Mouse (Mus musculus) cerebellum, postnatal 36 days (tissue): ENCODE results near the gene Camk1d.
"Not testable (repeated sequence)": the region's sequence is repeated elsewhere in the genome, so short reads cannot be mapped to it uniquely, and the experiment has no call there.

ENCODE experiments used
- DNase-seq, 2 experiments: peaks; one replicate each; pipeline ENCODE4 v3.0.0; 2021 to 2022; ENCODE audit warnings: mixed read lengths in 2 of 2

Gene Camk1d

GRCm38 (mm10) chr2:5392470-5392869, 321.8 kb downstream of the Camk1d start:
- no peak for DNase-seq

DNA sequence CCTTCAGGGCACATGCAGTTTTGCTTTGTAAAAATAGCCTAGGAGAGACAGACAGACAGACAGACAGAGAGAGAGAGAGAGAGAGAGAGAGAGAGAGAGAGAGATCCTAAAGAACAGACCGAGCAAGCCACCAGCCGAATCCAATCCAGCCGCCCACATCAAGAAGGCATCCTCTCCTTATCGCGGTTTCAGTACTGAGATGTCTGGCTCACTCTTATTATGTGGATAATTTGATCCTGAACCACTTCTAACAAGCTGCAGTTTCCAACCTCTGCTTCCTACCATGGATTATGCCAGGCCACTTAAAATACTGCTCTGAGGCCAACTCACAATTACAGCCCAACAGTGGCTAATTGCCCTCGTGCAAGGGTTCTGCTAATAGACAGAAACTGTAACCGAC, 325.9 kb downstream of the Camk1d start:
- no peak for DNase-seq

DNA sequence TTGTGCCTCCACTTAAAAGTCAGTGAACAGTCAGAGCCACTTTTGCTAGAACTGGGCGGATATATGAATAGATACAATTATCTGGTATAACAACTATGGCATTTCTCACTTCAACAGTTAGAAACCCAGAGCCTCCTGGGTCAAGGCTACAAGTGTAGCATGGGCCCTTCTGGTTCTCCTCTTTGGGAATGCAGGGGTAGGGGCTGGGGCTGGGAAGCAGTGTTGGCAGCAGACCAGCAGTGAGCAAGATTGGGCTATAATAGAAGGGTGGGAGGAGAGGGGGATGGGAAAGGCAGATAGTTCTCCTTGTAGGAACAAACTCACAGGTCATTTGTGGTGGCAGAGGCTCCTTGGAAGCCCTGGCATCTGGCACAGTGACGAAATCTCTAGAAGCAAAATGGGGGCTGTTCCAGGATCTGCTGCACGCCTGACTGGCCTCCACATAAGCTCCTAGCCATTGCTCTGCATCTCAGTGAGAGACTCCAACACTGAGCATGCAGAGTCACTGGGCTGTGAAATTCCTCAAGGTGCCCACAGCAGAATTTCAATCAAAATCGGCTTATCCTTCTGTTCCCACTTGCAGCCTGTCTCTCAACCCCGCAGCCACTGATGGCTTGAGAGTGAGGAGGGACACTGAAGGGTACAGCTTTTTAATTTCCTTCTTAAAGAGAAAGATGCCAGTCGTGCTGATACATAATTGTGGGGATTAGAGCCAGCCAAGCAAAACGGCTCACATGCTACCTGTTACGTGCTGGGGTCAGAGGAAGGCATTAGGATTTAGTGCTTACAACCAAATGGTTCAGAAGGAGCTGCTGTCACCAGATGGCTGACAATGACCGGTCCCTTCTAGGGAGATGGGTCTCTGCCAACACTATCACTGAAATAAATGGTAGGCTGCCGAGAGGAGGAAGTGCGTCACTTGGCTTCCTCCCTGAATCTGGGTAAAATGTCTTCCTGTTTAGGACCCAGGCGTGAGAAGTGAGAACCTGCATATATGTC, 332.3 kb downstream of the Camk1d start:
- DNase-seq = peak; percentile 28 to 35

GRCm38 (mm10) chr2:5380973-5381372, 333.3 kb downstream of the Camk1d start:
- DNase-seq = no peak

GRCm38 (mm10) chr2:5378922-5379321, 335.4 kb downstream of the Camk1d start:
- not testable (repeated sequence) for DNase-seq

- no peak for DNase-seq
Observed at GRCm38 (mm10) chr2:5378066-5378672, 336.1 kb downstream of the Camk1d start.

- DNase-seq = no peak
Observed at GRCm38 (mm10) chr2:5372886-5373429, 341.4 kb downstream of the Camk1d start.

GRCm38 (mm10) chr2:5371316-5371715, 343.0 kb downstream of the Camk1d start:
- DNase-seq = peak; percentile 43 to 47

GRCm38 (mm10) chr2:5370591-5370990, 343.7 kb downstream of the Camk1d start:
- DNase-seq = peak; percentile 38 to 45

DNA sequence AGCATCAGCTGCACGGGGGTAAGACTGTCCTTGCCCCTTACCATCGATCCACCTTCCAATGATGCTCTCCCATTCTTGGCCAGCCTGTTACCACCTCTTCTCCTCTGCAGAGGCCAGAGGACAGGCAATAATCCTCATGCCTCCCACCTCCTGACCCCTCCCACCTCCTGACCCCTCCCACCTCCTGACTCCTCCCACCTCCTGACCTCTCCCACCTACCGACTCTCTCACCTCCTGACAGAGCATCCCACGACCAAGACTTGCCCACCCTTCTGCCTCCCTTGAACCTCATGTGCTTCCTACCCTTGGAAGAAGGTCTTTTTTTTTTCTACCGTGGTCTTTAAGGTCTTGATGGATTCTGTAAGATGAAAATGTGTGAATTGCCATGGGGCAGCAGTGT, 350.5 kb downstream of the Camk1d start:
- no peak for DNase-seq

- no peak for DNase-seq
Observed at GRCm38 (mm10) chr2:5358049-5358448, 356.3 kb downstream of the Camk1d start.

DNA sequence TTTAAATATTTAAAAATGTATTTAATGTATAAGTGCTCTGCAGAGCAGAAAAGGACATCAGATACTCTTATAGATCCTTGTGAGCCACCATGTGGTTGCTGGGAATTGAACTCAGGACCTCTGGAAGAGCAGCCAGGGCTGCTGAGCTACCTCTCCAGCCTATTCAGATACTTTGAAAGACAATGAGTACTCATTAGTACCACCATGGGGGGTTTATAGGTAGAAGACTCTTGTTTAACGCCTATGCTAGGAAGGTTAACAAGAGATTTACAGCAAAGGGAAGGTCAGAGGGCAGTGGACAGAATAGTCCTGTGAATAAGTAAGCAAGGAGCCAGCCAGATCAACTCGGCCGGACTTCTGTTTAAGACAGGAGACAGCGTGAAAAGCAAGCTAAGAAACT, 357.3 kb downstream of the Camk1d start:
- no peak for DNase-seq

DNA sequence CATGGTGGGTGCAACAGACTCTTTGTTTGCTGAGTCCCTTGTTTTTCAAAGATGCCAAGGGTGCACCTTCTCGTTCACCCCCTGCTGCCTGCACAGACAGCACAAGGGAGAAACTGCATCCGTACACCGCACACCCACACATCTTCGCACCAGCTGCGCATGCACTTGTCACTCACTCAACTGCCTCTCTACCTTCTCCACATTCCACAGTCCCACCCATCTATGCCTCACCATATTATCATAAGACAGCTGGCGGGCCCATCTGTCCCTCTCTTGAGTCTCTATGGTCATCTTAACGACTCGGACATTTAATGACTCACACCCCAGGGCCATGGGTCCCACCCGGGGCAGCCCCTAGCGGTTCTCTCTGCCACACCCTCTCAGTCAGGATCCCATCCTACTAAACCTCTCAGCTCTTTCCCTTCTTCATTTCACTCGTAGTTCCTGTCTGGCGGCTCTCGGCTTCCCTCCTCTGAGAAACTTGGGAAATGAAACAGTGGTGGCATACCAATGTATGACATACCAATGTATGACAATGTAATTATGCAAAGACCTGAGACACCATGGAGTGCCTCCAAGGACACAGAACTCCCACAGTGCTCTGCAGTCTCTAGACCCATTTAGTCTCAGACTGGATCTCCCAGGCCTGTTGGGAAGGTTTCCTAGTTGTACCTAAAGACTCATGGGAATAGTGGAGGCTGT, 361.3 kb downstream of the Camk1d start:
- DNase-seq = no peak

DNA sequence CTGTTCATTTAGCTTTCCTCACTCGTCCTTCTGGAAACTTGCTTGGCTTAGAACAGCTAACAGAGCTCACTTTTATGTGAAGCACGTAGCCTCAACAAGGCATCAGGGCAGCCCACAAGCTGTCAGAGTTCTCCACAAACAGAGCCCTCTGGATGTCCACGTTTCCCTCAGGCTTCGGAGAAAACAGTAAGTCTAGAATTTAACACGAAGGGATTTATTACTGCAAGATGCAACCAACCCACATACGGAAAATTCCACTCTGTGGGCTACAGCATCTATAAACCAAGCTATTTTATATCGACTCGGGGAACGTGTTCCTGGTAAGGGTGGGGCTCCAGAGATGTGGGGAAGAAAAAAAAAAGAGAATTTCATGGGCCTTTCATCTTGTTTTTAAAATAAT, 369.0 kb downstream of the Camk1d start:
- no peak for DNase-seq

GRCm38 (mm10) chr2:5327533-5328250, 386.6 kb downstream of the Camk1d start:
- DNase-seq = no peak

DNA sequence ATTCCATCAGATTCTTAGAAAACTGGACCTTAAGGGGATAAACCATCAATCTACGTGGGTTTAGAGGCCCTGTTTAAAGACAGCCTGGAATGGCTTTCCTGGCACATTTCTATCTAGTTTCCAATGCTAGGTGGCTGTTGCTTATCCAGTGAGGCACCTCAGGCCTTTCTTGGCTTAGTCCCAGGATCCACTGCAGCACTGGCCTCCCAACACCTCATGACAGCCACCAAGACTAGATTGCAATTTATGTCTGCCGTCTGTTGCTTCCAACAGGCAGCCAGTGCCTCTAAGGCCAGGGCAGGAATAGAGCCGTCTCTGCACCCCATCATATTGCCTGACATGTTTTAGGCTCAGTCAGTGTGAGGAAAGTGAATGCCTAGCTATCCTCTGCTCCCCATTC, 389.5 kb downstream of the Camk1d start:
- peak; percentile 6 to 7 for DNase-seq

DNA sequence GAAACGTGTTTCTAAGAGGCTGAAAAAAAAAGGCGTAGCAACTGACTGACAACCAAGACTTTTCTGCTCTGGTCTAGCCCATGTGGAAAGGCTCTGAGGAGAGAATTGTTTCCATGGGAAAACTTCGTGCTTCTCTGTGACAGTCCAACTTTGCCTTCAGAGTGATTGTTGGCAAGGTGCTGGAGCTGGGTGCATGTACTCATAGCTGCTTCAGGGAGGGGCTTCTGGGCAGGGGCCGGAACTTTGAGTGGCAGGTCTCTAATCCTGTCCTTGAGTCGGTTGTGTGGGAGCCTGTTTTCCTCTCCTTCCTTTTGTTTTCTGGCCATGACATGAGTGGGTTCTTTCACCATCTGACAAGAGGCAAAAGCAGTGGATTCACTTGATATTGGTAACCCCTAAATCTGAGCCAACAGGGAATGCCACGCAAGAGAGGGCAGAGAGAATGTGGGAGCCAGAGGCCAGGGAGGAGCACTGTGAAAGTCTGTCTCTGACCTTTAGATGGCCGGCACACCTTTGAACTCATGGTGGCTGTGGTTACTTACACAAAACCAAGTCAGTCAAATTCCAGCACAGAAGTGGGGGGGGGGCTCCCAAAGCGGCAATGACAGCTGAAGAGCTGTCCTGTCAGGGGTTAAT, 392.5 kb downstream of the Camk1d start:
- no peak for DNase-seq

DNA sequence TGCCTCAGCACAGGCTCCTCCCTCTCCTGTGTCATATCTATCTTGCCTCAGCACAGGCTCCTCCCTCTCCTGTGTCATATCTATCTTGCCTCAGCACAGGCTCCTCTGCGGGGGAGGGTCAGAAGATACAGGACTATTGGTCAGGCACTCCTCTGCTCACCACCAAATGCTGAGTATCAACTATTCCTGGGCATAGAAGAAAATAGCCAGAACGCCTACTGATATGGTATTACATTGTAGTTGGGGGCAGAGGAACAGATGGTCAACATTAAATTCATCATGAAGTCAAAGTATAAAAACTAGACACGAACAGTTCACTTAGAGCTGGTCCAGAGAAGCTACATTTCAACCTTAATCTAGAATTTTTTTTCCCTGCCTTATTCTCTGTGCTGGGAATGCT, 395.2 kb downstream of the Camk1d start:
- no peak for DNase-seq

DNA sequence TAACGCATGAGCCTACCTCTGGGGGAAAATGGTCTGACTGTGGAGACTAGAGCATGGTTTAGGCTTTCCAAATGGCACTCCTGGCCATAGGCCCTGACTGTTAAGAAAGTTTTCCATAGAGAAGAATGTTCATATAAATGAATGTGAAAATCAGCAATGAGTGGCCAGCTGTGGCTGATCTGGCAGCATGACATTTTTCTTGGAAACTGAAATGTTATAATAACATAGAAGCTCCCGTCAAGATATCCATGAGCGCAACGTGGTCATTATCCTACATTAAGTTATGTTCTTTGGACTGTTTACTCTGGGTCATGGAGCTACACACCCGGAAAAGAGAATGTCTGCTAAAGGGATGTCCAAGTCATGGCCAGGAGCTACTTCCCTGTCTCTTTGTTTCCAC, 397.6 kb downstream of the Camk1d start:
- DNase-seq = no peak

DNA sequence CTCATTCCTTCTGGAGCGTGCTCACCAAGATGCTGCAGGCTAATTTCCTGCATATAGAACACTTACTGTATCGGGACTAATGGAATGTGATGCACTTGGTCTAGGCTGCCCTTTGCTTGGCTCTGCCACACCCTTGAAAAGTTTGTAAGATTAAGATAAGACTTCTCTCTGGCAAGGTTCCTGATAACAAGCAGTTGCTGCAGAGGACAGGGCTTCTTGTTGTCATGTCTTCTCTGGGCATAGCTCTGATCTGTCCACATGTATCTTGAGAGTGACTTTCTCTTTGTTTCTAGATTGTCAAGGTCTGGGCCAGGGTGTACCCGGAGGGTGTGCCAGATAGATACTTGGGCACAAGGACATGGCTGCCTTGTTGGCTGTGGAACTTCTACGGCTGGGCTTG, 398.1 kb downstream of the Camk1d start:
- no peak for DNase-seq

- DNase-seq = no peak
Observed at GRCm38 (mm10) chr2:5315291-5315828, 399.0 kb downstream of the Camk1d start.
